Mouse (Mus musculus): Measurements from ENCODE around the gene Slc22a22. TPM values are rescaled to one million over a fixed set of nuclear protein-coding genes. Genes with fewer than 3 reads are reported as not detected.

Slc22a22 gene
- polyA plus RNA-seq (2017; shearing (Covaris generic)): not detected

GRCm38 (mm10) chr15:57477525-57477924 lies at the start of gene Slc22a22:
Slc22a22 (minus strand) TSS chr15:57477625.

Measured in effector memory CD4-positive, alpha-beta T cell, adult 7 months (primary cell).